Mouse (Mus musculus) kidney, adult 18-20 months (tissue): ENCODE results near the gene Sft2d2.
A peak's percentile ranks its signal among the peaks of the same experiment; 100 is the strongest.

Source experiments
- DNase-seq: peaks from one replicate; pipeline ENCODE4 v3.0.0; 2021

The Sft2d2 gene

GRCm38 (mm10) chr1:165193880-165194661 lies at the start of gene Sft2d2:
Sft2d2 (minus strand) TSS chr1:165194438.
- peak; percentile 97 for DNase-seq

DNA sequence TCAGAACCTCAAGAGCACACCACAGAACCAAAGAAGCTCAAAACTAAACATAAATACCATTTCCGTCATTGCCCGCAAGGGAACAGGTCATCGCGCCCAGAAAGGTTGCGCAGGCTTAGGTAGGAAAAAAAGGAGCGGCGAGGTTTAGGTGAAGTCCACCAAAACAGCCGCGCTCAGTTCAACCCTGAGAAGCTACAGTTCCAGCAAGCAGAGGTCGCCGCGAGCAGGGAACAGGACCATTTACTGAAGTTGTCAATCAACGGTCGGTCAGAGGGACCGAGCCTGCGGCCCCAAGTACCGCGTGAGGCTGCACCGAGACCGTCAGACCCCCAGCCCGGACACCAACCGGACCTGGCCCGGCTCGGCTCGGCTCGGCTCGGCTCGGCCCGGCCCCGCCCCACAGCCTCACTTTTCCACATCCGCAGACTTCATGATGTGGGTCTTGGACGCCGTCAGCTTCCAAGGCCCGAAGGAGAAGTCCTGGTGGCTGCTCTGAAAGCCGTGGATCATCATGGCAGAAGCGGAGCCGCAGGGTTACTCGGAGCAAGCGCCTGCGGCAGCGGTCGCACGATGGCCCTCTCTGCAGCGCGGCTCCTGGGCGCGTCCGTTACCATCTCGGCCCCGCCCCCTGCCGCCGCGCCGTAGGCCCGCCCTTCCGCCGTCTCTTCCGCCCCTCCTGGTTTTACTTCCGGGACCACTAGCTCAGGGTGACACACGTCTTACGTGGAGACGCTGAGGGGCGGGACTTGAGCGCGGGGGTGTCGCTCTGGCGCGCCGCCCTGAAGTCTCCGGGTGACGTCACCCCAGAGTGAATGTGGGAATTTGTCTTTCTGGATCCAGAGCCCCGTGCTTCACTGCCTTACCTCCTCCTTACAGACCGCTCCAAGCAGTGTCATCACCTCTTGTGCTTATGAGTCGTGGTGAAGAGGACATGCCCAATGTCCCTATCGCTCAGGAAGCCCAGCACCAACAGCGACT lies 42.4 kb upstream of the Sft2d2 start, which contains the start of gene Tiprl:
Gene Tiprl, minus strand, starts transcription at position 676 of the 978 bp plus-strand sequence.
- DNase-seq, result peak; percentile 98

DNA sequence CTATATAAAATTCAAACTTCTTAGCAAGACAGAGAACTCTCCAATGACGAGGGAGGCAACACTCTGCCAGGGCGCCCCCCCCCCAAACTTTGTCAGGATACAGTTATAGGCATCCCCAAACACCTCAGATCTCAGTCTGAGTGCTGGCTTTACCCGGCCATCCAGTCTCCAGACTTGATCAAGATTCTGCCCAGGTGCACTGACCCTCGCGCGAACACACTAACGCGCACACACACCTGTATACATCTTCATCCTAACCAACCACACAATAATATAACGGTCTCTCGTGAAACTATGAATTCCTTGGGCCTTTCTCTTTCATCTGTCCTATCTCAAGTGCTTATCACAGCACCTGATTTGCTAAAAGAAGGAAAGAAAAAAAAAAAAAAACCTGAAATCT lies 41.6 kb upstream of the Sft2d2 start:
- DNase-seq, result no peak

- DNase-seq, result no peak
These were observed 39.6 kb upstream of the Sft2d2 start for GRCm38 (mm10) chr1:165233806-165234205.

DNA sequence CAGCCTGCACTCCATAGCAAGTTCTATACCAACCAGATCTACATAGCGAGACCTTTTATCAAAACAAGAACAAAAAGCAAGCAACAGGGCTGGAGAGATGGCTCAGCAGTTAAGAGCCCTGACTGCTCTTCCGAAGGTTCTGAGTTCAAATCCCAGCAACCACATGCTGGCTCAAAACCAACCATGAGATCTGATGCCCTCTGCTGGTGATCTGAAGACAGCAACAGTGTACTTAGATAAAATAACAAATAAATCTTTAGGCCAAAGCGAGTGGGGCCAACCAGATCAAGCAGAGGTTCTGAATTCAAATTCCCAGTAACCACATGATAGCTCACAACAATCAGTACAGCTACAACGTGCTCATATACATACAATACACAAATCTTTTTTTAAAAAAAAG lies 36.5 kb upstream of the Sft2d2 start:
- DNase-seq, result no peak

DNA sequence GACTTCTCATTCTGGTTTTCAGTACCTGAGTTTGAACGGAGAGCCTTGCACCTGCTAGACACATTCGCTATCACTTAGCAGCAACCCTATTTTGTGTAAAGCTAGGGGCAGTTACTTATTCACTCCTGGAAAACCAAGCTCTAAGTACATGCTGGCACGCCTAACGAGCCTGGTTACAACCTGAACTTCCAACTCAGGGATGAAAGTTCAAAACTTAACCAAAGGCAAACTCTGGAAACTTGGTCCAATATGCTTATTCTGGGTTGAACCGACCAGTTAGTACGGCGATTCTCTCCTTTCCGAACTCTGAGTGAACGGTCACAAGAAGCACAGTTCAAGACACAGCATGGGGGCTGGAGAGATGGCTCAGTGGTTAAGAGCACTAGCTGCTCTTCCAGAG lies 35.3 kb upstream of the Sft2d2 start:
- DNase-seq, result peak; percentile 50

- DNase-seq, result no peak
These were observed 22.9 kb upstream of the Sft2d2 start for GRCm38 (mm10) chr1:165217023-165217589.

DNA sequence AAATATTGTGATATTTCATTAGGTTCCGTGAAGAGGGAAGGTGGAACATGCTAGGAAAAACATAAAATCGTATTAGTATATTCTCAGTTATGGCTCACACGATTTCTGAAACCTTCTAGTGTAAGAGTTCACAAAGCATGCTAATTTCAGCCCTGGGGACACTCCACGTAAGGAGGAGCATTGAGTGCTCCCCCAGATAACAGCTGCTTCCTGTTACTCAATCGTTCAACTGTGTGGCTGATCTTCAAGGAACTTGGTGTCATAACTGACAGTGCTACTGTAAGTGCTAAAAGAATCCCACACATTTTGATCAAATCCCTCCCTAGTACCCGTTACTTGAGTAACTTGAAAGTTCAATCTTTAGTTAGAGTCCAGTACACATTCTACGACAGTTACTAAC lies 21.6 kb upstream of the Sft2d2 start:
- DNase-seq, result no peak

DNA sequence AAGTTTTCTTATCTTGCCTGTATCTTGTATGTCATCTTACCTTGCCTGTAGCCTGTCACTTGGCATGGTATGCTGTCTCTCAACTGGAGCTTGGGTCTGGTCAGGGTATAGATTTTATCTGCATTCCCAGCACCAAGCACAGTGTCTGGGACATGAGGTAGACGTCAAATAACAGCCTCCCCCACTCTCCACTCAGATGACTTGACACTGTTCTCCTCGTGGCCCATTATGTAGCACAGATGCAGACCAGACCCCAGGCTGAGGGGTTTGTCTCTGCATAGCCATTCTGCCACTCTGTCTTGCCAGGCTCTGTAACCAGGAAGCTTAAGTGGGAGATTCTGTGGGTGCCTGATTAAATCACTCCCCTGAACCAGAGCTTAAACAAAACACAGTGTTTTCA lies 11.4 kb upstream of the Sft2d2 start:
- DNase-seq, result no peak

DNA sequence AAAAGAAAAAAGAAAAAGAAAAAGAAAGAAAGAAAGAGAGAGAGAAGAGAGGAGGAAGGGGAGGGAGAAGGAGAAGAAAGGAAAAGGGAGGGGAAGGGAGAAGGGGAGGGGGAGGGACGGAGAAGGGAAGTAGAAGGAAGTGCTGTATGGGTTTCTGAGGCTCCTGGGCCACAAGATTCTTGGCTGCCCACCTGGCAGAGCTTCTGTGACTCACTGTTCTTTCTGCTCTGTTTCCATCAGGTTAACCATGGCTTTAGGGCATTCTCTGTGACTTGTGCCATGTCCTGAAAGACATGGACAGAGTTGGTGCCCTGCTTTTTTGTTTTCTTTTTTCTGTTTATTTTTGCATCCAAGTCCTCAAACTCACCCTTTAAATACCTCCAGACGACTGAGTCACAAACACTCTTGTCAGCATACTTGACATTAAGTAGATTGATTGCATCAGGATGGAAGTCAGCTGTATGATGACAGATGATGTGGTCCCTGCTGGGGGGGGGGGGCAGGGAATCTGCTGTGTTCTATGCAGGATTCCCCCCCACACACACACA lies 9.3 kb upstream of the Sft2d2 start:
- no peak for DNase-seq

DNA sequence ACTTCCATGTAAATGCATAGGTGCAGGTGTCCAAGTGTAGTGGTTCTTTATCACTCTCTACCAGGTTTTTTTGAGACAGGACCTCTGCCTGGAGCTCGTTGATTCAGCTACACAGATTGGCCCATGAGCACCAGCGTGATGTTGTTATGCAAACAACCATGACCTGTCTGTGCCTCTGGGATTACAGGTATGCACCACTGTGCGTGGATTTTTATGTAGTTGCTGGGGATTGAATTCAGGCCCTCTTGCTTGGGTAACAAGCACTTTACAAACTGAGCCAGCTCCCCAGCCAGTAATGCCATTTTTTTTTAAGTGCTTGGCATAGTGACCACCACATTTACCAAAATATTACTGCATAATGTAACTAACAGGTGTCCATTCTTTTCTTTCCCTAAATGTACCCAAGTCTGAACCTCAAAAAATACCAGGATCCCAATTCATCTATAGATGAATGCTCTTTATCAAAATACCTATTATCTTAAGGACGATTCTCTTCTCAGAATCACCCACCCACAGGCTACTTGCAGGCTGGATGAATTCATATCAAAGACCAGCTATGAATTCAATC lies 7.3 kb upstream of the Sft2d2 start:
- no peak for DNase-seq

GRCm38 (mm10) chr1:165200748-165201147 lies 6.5 kb upstream of the Sft2d2 start:
- DNase-seq, result no peak

- no peak for DNase-seq
These were observed 5.4 kb upstream of the Sft2d2 start for GRCm38 (mm10) chr1:165199639-165200038.

DNA sequence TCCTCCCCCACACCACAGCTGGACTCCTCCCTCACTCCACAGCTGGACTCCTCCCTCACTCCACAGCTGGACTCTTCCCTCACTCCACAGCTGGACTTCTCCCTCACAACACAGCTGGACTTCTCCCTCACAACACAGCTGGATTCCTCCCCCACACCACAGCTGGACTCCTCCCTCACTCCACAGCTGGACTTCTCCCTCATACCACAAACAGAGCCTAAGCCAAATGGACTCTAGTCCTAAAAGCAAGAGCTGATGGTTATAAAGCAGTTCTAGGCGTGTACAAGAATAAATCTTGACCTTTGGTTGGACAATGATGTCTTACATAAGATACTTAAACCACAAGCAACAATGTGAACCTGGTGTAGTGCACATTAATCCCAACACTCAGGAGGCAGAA lies 4.7 kb upstream of the Sft2d2 start:
- DNase-seq, result no peak

- DNase-seq, result no peak
These were observed 3.6 kb upstream of the Sft2d2 start for GRCm38 (mm10) chr1:165197875-165198274.

DNA sequence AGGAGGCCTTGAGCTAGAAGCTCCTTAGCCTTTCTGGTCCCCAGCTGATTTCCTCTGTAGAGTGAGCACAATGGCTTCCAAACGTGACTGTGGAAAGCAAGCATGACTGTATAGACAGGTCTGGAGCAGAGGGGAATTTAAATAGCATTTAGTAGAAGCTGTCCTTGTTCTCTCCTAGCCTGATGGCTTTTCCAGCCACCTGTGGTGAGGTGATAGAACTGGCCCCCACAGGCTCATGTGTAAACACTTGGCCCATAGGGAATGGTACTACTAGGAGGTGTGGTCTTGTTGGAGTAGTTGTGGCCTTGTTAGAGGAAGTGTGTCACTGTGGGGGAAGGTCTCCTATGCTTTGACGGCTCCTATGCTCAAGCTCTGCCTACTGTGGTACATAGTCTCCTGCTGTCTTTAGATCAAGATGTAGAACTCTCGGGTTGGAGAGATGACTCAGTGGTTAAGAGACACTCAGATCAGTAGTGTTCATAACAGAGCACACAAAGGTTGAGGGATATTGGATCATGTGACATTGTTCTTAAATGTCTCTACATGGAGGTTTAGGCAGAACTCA lies 1.2 kb upstream of the Sft2d2 start:
- DNase-seq, result no peak

GRCm38 (mm10) chr1:165194662-165195013 lies 400 bp upstream of the Sft2d2 start:
- no peak for DNase-seq

GRCm38 (mm10) chr1:165193426-165193825 lies 812 bp downstream of the Sft2d2 start:
- no peak for DNase-seq

DNA sequence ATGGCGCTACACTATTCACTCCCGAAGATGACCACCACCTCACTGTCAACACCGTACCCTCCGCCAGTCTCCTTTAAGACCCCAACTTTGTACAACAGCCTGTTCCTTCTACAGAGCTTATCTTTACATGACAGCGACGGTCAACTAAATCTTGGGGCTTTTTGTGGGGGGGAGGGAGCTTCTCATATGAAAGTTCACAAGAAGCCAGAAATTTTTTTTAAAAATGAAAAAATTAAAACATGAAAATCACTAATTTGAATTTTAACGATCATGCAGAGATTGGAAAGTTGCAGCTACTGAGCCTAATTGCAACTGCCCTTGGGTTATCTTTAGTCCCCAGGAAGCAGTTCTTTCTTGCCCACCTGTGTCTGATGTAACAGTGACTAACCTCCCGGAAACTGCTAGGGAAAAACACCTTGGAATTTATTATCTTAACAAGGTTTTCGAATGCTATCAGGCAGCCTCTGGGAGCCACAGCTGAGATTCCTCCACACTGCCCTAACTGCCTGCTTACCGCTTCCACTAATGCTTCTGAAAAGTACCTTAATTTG lies 1.4 kb downstream of the Sft2d2 start:
- DNase-seq, result no peak

DNA sequence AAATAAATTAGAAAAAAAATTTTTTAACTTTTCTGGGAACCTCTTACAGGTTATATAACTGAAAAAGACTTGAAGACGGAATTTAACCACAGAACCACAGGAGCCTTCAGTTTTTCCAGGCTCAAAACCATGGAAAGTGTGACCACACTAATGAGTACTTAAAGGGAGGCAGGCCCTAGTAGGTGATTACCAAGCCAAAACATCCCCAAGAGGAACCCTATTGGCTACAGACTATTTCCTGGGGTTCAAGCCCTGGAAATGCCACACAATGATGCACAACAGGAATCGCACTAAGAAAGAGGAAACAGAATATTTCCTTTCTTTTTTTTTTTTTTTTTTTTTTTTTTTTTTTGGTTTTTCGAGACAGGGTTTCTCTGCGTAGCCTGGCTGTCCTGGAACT lies 2.1 kb downstream of the Sft2d2 start:
- no peak for DNase-seq

- no peak for DNase-seq
These were observed 2.6 kb downstream of the Sft2d2 start for GRCm38 (mm10) chr1:165191611-165192010.

DNA sequence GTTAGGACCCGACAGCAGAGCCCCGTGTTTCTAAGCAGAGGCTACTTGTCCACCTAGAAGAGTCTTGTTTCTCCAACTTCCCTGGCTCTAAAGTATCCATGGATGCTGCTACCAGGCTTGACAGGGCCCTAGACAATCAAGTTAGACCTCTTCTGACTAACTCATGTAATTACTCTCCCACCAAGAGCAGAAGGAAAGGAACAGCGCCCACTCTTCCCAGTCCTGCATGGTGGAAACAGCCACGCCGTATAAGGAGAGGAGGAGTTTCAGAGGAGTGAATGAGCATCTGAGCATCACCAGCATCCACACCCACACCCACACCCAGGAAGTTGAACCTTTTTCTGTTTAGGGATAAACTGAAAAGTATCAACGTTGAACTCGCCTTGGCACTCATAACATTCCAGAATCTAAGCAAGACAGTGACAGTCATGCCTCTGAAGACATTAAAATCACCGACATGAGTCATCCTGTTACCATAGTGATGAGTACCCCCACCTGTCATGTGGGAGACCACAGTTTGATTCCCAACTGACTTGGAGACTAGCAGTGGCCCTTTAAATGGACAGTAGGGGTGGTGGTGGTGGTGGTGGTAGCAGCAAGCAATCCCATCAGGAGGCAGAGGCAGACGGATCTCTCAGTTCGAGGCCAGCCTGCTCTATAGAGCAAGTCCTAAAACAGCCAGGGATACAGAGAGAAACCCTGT lies 3.5 kb downstream of the Sft2d2 start:
- no peak for DNase-seq
